Mouse (Mus musculus) stomach, postnatal 0 days (tissue): ENCODE measurements at regions not wholly inside any gene's neighbourhood (a gene's known extent, or its start where the extent isn't known, plus 50 kb on each side); places are given as distances from the start of the nearest gene placed in this dataset.

ENCODE experiments used
- CTCF ChIP-seq: IDR thresholded peaks from 2 replicates; pipeline ENCODE4 v1.5.1; 2016; ENCODE audit warnings: antibody characterized with exemption, low read depth, mild to moderate bottlenecking, moderate library complexity
- EP300 ChIP-seq: optimal IDR thresholded peaks from 2 replicates; pipeline ENCODE3; 2016; ENCODE audit warnings: antibody characterized with exemption

DNA sequence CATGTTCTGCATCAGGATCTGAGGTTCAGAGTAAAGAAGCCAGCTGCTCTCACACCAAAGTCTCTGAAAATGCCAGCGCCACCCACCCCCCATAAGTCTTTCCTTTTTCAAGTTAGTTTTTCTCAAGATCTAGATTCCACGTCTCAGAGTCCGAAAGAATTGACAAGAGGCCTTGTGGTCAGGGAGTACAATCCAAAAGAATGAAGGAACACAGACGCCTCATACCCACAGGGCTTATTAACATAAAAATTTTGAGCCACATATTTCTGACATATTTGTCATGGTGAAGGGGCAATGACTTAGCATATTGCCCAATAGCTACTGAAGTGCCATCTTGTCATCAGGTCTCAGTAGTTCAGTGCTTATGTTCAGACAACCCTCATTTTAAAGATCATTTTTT lies 92.6 kb downstream of the Rassf10 start:
- TF ChIP-seq CTCF = no peak
- TF ChIP-seq EP300 = no peak
